Mouse (Mus musculus): ENCODE data around the gene Ank3. TPM values are rescaled to one million over a fixed set of nuclear protein-coding genes. Genes with fewer than 3 reads are reported as not detected.

Gene Ank3
- polyA plus RNA-seq, 3 experiments from 2014 or later, result 0.58 to 0.98 TPM; not detected in 1

Other genes with a start within 250 kb of the Ank3 start
- gene Rhobtb1, start 247.3 kb upstream of the Ank3 start, polyA plus RNA-seq (2017; shearing (Covaris generic)), result not detected
- gene A930033H14Rik, start 185.7 kb upstream of the Ank3 start, polyA plus RNA-seq (2017; shearing (Covaris generic)), result not detected
- 100 to 1,000 TPM in 1 of 3 experiments, 10 to 100 TPM in 2; 10.6 to 131 (median 15.8) TPM for gene Cdk1, start 45.8 kb upstream of the Ank3 start, polyA plus RNA-seq (2017; shearing (Covaris generic))